8 mouse cellular contexts compared by ENCODE assay signal in the genomic region with DNA sequence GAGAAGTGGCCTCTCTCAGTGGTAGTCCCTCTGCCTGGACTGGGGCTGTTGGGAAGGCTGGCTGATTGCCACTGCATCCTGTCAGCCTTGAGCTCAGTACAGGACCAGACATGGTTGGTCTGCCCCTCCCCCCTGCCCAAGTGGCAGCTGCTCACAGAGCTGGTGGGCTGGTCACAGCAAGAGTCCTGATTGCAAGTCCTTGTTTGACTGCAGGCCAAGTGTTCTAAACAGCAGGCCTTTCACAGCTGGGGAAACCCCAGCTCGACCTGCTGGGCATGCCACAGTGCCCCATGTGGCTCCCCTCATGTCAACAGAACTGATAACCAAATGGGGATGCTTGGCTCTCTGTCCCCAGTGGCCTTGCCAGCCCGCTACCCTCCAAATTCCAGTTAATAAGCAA. TPM values are rescaled to one million over a fixed set of nuclear protein-coding genes. Genes with fewer than 3 reads are reported as not detected.
DNase-seq lines count a peak whose midpoint lies in the region; ATAC-seq lines count a peak whose summit lies in the region.

No protein-coding gene starts in this region.

- H3K9ac ChIP-seq in lung, embryonic 16.5 days (ENCODE audit: low read length), result no peak overlapping the region

- DNase-seq in left cerebral cortex, adult 11 months (ENCODE audit: low spot score), result peak; percentile 4
- no peak for DNase-seq in left cerebral cortex, adult 18-20 months (ENCODE audit: low spot score in 2 of 2)
- peak; percentile 49 for DNase-seq in embryo, embryonic 10.5 days (ENCODE audit: low spot score)
- peak; percentile 71 to 74 for DNase-seq in heart, adult 9 months (ENCODE audit: low spot score in 2 of 2)
- peak; percentile 37 for DNase-seq in layer of hippocampus, adult 11-12 months (ENCODE audit: low spot score)
- DNase-seq in retina, postnatal 7 days (ENCODE audit: low read depth, low spot score), result peak; percentile 23
- DNase-seq in T-cell, adult 2 months (ENCODE audit: low spot score), result no peak

- no peaks in the 10 kb centered on the region for H3K9me3 ChIP-seq in lung, embryonic 16.5 days (ENCODE audit: control insufficient read depth, low read length)

- no peaks in the 10 kb centered on the region for H3K36me3 ChIP-seq in lung, embryonic 16.5 days (ENCODE audit: control insufficient read depth, insufficient read depth, low read length)

- no peak overlapping the region for H3K4me2 ChIP-seq in lung, embryonic 16.5 days (ENCODE audit: low read depth, low read length)

- peak overlapping the region; percentile 84 for H3K27ac ChIP-seq in lung, embryonic 16.5 days (ENCODE audit: low read length)

- no peaks in the 10 kb centered on the region for H3K27me3 ChIP-seq in lung, embryonic 16.5 days (ENCODE audit: control insufficient read depth, insufficient read depth, low read depth, low read length)

- 11% methylated on average over 2 of the region's 2 CpGs for WGBS in lung, embryonic 16.5 days

- ATAC-seq in lung, embryonic 16.5 days (ENCODE audit: low read depth), result peak; percentile 97

- H3K4me1 ChIP-seq in lung, embryonic 16.5 days (replicated peaks; ENCODE audit: control insufficient read depth, insufficient read depth, low read length), result peaks cover 12% of the 10 kb centered on the region; the same call in 1 of the 2 replicates

- H3K4me3 ChIP-seq in lung, embryonic 16.5 days (ENCODE audit: low read length), result no peak overlapping the region

RNA-seq across cellular contexts. Expression of a gene that starts 54.1 kb away (rescaled TPM):
- 10 to 100 TPM; 22.0 to 22.1 TPM for total RNA-seq in left cerebral cortex, adult 18-20 months (2021)
- polyA plus RNA-seq in lung, embryonic 16.5 days (2015; fragmentation: Nextera tagmentation; extraction: Ambion mirVana), result 6.7 and 7.6 TPM in 2 replicates

RNA-seq across cellular contexts. Expression of a gene that starts 58.4 kb away (rescaled TPM):
- under 1 TPM in 1 of 2 experiments, not detected in 1; 0.33 TPM for total RNA-seq in left cerebral cortex, adult 18-20 months (2021)
- polyA plus RNA-seq in lung, embryonic 16.5 days (2015; fragmentation: Nextera tagmentation; extraction: Ambion mirVana), result 7.5 and 8.2 TPM in 2 replicates

Comparison
In these comparisons a context has a peak if more than half of its experiments do, and no peak if none do; other contexts are left out.
1. DNase-seq: peak in left cerebral cortex, adult 11 months (single experiment), embryo, embryonic 10.5 days (single experiment), heart, adult 9 months (2 of 2), layer of hippocampus, adult 11-12 months (single experiment) and retina, postnatal 7 days (single experiment); none in left cerebral cortex, adult 18-20 months (0 of 2) and T-cell, adult 2 months (single experiment).